Mouse (Mus musculus) small intestine, adult 2 months (tissue): ENCODE measurements at regions not wholly inside any gene's neighbourhood (a gene's known extent, or its start where the extent isn't known, plus 50 kb on each side); places are given as distances from the start of the nearest gene placed in this dataset.

Experiments
- CTCF ChIP-seq: fragments of 200-500 bp; IDR thresholded peaks from 2 replicates; pipeline ENCODE4 v1.5.1; 2012; ENCODE audit warnings: low read depth, mild to moderate bottlenecking, control low read depth, inconsistent platforms, low read length, moderate library complexity, mixed read lengths; ENCODE audit not compliant: insufficient replicate concordance, insufficient read length; ENCODE audit errors: extremely low read depth
- POLR2A ChIP-seq: fragments of 200-500 bp; IDR thresholded peaks from 2 replicates; pipeline ENCODE4 v1.6.1; 2012; ENCODE audit warnings: low read depth, mild to moderate bottlenecking, control low read depth, inconsistent platforms, low read length, moderate library complexity

GRCm38 (mm10) chr13:97337954-97338353 is 97.0 kb downstream of the Enc1 start:
- TF ChIP-seq POLR2A, result no peak
- TF ChIP-seq CTCF, result no peak
